Mouse (Mus musculus) kidney, postnatal 0 days (tissue): ENCODE data around the gene Man1a2. TPM values are rescaled to one million over a fixed set of nuclear protein-coding genes. Genes with fewer than 3 reads are reported as not detected.

Source experiments
- ATAC-seq: fragments of 200-750 bp; cut with Nextera tagmentation; replicated peaks from 2 replicates; pipeline ENCODE4 v1.8.0; 2017; ENCODE audit warnings: low read depth, moderate number of reproducible peaks, moderate TSS enrichment, moderate library complexity; ENCODE audit not compliant: low FRiP score
- DNase-seq: peaks from one replicate; pipeline ENCODE4 v3.0.0-alpha.2; 2016; ENCODE audit warnings: low spot score
- H3K27ac ChIP-seq: fragments of 300-500 bp; sonication (generic); 2 replicates; pipeline ENCODE4 v1.5.1; 2014; ENCODE audit warnings: mild to moderate bottlenecking
- H3K27me3 ChIP-seq: fragments of 300-500 bp; sonication (generic); 2 replicates; pipeline ENCODE4 v1.6.1; 2014; ENCODE audit warnings: low read length, mixed read lengths; ENCODE audit not compliant: insufficient read depth
- H3K36me3 ChIP-seq: fragments of 300-500 bp; sonication (generic); 2 replicates; pipeline ENCODE4 v1.6.1; 2014; ENCODE audit warnings: low read length, mixed read lengths; ENCODE audit not compliant: insufficient read depth
- H3K4me1 ChIP-seq: fragments of 300-500 bp; sonication (generic); replicated peaks from 2 replicates; pipeline ENCODE4 v1.6.1; 2014; ENCODE audit warnings: antibody characterized with exemption, low read length, mixed read lengths; ENCODE audit not compliant: insufficient read depth
- H3K4me2 ChIP-seq: fragments of 300-500 bp; sonication (generic); 2 replicates; pipeline ENCODE4 v1.6.1; 2014; ENCODE audit warnings: mild to moderate bottlenecking, low read length, moderate library complexity, mixed read lengths
- H3K4me3 ChIP-seq: fragments of 300-500 bp; sonication (generic); replicated peaks from 2 replicates; pipeline ENCODE4 v1.5.1; 2014; ENCODE audit warnings: low read depth, low read length
- H3K9ac ChIP-seq: fragments of 300-500 bp; sonication (generic); 2 replicates; pipeline ENCODE4 v1.6.1; 2014; ENCODE audit warnings: low read depth, low read length
- H3K9me3 ChIP-seq: fragments of 300-500 bp; sonication (generic); replicated peaks from 2 replicates; pipeline ENCODE4 v1.6.1; 2016; ENCODE audit warnings: low read length, inconsistent platforms, mixed read lengths
- CTCF ChIP-seq: IDR thresholded peaks from 2 replicates; pipeline ENCODE4 v1.5.1; 2016; ENCODE audit warnings: antibody characterized with exemption, low read depth, mild to moderate bottlenecking, moderate library complexity
- WGBS: fragments of 180-500 bp; shearing (Covaris S2); extraction: QIAGEN DNeasy Blood & Tissue Kit; methylation state at CpG from one replicate; pipeline ENCODE4 v1.1.7; 2014; 5-methylcytosine and 5-hydroxymethylcytosine counted together
- polyA plus RNA-seq: library from polyadenylated mRNA; unstranded; fragments of >200 nt; fragmentation: Nextera tagmentation; extraction: Ambion mirVana; gene quantifications from 2 replicates; pipeline ENCODE4 v1.2.1, GENCODE M21; 2015

Man1a2 gene
- polyA plus RNA-seq, 1 experiment from 2014 or later = 93.2 TPM

GRCm38 (mm10) chr3:100720786-100721300 lies 35.5 kb upstream of the Man1a2 start:
- Histone ChIP-seq H3K4me2 (no peak overlapping the region), H3K4me3 (no peak overlapping the region), H3K27ac (no peak overlapping the region), H3K27me3 (no peaks in the 10 kb centered on the region), H3K9ac (no peak overlapping the region), H3K36me3 (no peaks in the 10 kb centered on the region), H3K4me1 (no peaks in the 10 kb centered on the region), H3K9me3 (0 out of 2 replicates have a peak, but pooled peaks cover 3% of the 10 kb centered on the region)
- TF ChIP-seq CTCF = no peak
- no peak for ATAC-seq
- 91% methylated on average over 5 of the region's 5 CpGs for WGBS
- no peak for DNase-seq

GRCm38 (mm10) chr3:100716241-100716640 lies 30.9 kb upstream of the Man1a2 start:
- no peak for TF ChIP-seq CTCF
- Histone ChIP-seq H3K4me2 (no peak overlapping the region), H3K27ac (no peak overlapping the region), H3K36me3 (no peaks in the 10 kb centered on the region), H3K9ac (no peak overlapping the region), H3K4me1 (no peaks in the 10 kb centered on the region), H3K9me3 (no peaks in the 10 kb centered on the region), H3K27me3 (no peaks in the 10 kb centered on the region), H3K4me3 (no peak overlapping the region)
- no peak for DNase-seq
- WGBS = 52% methylated on average over 7 of the region's 7 CpGs
- no peak for ATAC-seq

GRCm38 (mm10) chr3:100715367-100715766 lies 30.1 kb upstream of the Man1a2 start:
- DNase-seq (no peak), ATAC-seq (no peak)
- H3K9ac ChIP-seq = no peak overlapping the region
- H3K9me3 ChIP-seq = no peaks in the 10 kb centered on the region
- H3K27ac ChIP-seq = no peak overlapping the region
- no peaks in the 10 kb centered on the region for H3K27me3 ChIP-seq
- H3K4me2 ChIP-seq = no peak overlapping the region
- TF ChIP-seq CTCF = no peak
- 74% methylated on average over 4 of the region's 4 CpGs for WGBS
- no peak overlapping the region for H3K4me3 ChIP-seq
- H3K36me3 ChIP-seq = no peaks in the 10 kb centered on the region
- no peaks in the 10 kb centered on the region for H3K4me1 ChIP-seq

- H3K36me3 ChIP-seq = no peaks in the 10 kb centered on the region
- no peak overlapping the region for H3K27ac ChIP-seq
- no peak overlapping the region for H3K9ac ChIP-seq
- ATAC-seq = no peak
- no peak for TF ChIP-seq CTCF
- H3K27me3 ChIP-seq = no peaks in the 10 kb centered on the region
- no peaks in the 10 kb centered on the region for H3K9me3 ChIP-seq
- 35% methylated on average over 11 of the region's 11 CpGs for WGBS
- DNase-seq = no peak
- H3K4me3 ChIP-seq = no peak overlapping the region
- H3K4me1 ChIP-seq = no peaks in the 10 kb centered on the region
- H3K4me2 ChIP-seq = no peak overlapping the region
Observed at GRCm38 (mm10) chr3:100713142-100714005, 28.1 kb upstream of the Man1a2 start.

- Histone ChIP-seq H3K4me1 (no peaks in the 10 kb centered on the region), H3K27me3 (no peaks in the 10 kb centered on the region), H3K4me2 (no peak overlapping the region), H3K27ac (no peak overlapping the region), H3K4me3 (no peak overlapping the region), H3K9me3 (no peaks in the 10 kb centered on the region), H3K36me3 (no peaks in the 10 kb centered on the region), H3K9ac (no peak overlapping the region)
- WGBS = 57% methylated on average over 7 of the region's 7 CpGs
- DNase-seq = no peak
- TF ChIP-seq CTCF = no peak
- ATAC-seq = no peak
Observed at GRCm38 (mm10) chr3:100712140-100712539, 26.8 kb upstream of the Man1a2 start.

GRCm38 (mm10) chr3:100711486-100711885 lies 26.2 kb upstream of the Man1a2 start:
- H3K27ac ChIP-seq = no peak overlapping the region
- no peak overlapping the region for H3K4me2 ChIP-seq
- H3K4me3 ChIP-seq = no peak overlapping the region
- DNase-seq (peak; percentile 42), ATAC-seq (no peak)
- H3K9ac ChIP-seq = no peak overlapping the region
- H3K9me3 ChIP-seq = no peaks in the 10 kb centered on the region
- no peaks in the 10 kb centered on the region for H3K4me1 ChIP-seq
- no peak for TF ChIP-seq CTCF
- 17% methylated on average over 4 of the region's 4 CpGs for WGBS
- no peaks in the 10 kb centered on the region for H3K27me3 ChIP-seq
- no peaks in the 10 kb centered on the region for H3K36me3 ChIP-seq
